Mouse (Mus musculus) G1E (cell line): Measurements from ENCODE around the gene Id1. TPM values are rescaled to one million over a fixed set of nuclear protein-coding genes. Genes with fewer than 3 reads are reported as not detected.

Experiments used
- ATAC-seq: 2 replicates; pipeline ENCODE4 v1.8.0; 2016; ENCODE audit warnings: mild to moderate bottlenecking; ENCODE audit not compliant: insufficient number of reproducible peaks, poor library complexity, low FRiP score, severe bottlenecking; ENCODE audit errors: extremely low read depth
- DNase-seq: peaks from one replicate; pipeline ENCODE4 v3.0.0; 2012; ENCODE audit warnings: low spot score
- H3K27me3 ChIP-seq: 2 replicates; pipeline ENCODE4 v1.6.1; 2012; ENCODE audit warnings: mild to moderate bottlenecking, low read length, inconsistent platforms; ENCODE audit not compliant: insufficient read depth
- H3K36me3 ChIP-seq: replicated peaks from 2 replicates; pipeline ENCODE3; 2012; ENCODE audit warnings: mild to moderate bottlenecking, inconsistent platforms
- H3K4me1 ChIP-seq: 2 replicates; pipeline ENCODE4 v1.6.1; 2012; ENCODE audit warnings: low read depth, low read length, inconsistent platforms, mixed read lengths; ENCODE audit not compliant: insufficient read depth
- H3K4me3 ChIP-seq: 2 replicates; pipeline ENCODE4 v1.5.1; 2012; ENCODE audit warnings: low read depth, mild to moderate bottlenecking, inconsistent platforms, low read length, moderate library complexity, mixed read lengths
- H3K9me3 ChIP-seq: replicated peaks from 2 replicates; pipeline ENCODE4 v1.6.1; 2012; ENCODE audit warnings: inconsistent platforms
- CTCF ChIP-seq: IDR thresholded peaks from 2 replicates; pipeline ENCODE4 v1.5.1; 2012; ENCODE audit warnings: low read depth, low read length, inconsistent platforms, mixed read lengths
- GATA1 ChIP-seq: IDR thresholded peaks from 2 replicates; pipeline ENCODE4 v1.6.1; 2012; ENCODE audit warnings: borderline replicate concordance, low read length, inconsistent platforms, mixed read lengths
- GATA2 ChIP-seq: IDR thresholded peaks from 2 replicates; pipeline ENCODE4 v1.6.1; 2012; ENCODE audit warnings: low read depth, low read length, inconsistent platforms, borderline replicate concordance
- POLR2AphosphoS5 ChIP-seq: IDR thresholded peaks from 2 replicates; pipeline ENCODE4 v1.6.1; 2012; ENCODE audit warnings: low read depth, low read length, inconsistent platforms; ENCODE audit not compliant: insufficient replicate concordance
- TAL1 ChIP-seq: conservative IDR thresholded peaks from 2 replicates; pipeline ENCODE4 v1.6.1; 2012; ENCODE audit warnings: low read depth, low read length, inconsistent platforms, mixed read lengths
- polyA plus RNA-seq: library from polyadenylated mRNA; stranded (reverse); fragments of >175 nt; gene quantifications from 2 replicates; pipeline ENCODE4 v1.2.3, GENCODE M21; 2012
- total RNA-seq, 2 experiments: library from RNA; stranded (forward) in 1 of 2; stranded (reverse) in 1 of 2; fragments of 200-1000 nt in 1 of 2; fragments of >200 nt in 1 of 2; fragmentation: Nextera tagmentation in 1 of 2; gene quantifications; 2 replicates each; pipeline ENCODE4 v1.2.3; 2014 to 2017

The Id1 gene
- total and polyA plus RNA-seq, 3 experiments, result 21.7 to 110 (median 33.2) TPM

GRCm38 (mm10) chr2:152753944-152754711 lies 18.1 kb downstream of the Id1 start, which contains the start of gene Cox4i2:
Cox4i2 (plus strand) TSS chr2:152754173.
- Histone ChIP-seq H3K4me3 (no peak within 1 kb of the TSS), H3K36me3 (no peaks in the 10 kb centered on the region), H3K9me3 (no peaks in the 10 kb centered on the region), H3K27me3 (peaks cover 62% of the 10 kb centered on the region), H3K4me1 (peaks cover 36% of the 10 kb centered on the region)
- ATAC-seq (no peak), DNase-seq (no peak)
- no peak for TF ChIP-seq TAL1
- TF ChIP-seq GATA2, result no peak
- no peak for TF ChIP-seq GATA1
- TF ChIP-seq POLR2AphosphoS5, result no peak
- no peak for TF ChIP-seq CTCF

GRCm38 (mm10) chr2:152756474-152757393 lies 20.7 kb downstream of the Id1 start:
- no peak for ATAC-seq
- H3K4me3 ChIP-seq, result no peak overlapping the region
- TF ChIP-seq CTCF (no peak), POLR2AphosphoS5 (no peak), TAL1 (no peak)
- H3K4me1 ChIP-seq, result peaks cover 32% of the 10 kb centered on the region
- H3K9me3 ChIP-seq, result no peaks in the 10 kb centered on the region
- H3K36me3 ChIP-seq, result no peaks in the 10 kb centered on the region
- H3K27me3 ChIP-seq, result peaks cover 67% of the 10 kb centered on the region
- DNase-seq, result no peak

GRCm38 (mm10) chr2:152757478-152757877 lies 21.4 kb downstream of the Id1 start:
- no peaks in the 10 kb centered on the region for H3K36me3 ChIP-seq
- DNase-seq, result no peak
- ATAC-seq, result no peak
- H3K9me3 ChIP-seq, result no peaks in the 10 kb centered on the region
- H3K27me3 ChIP-seq, result peaks cover 65% of the 10 kb centered on the region
- TF ChIP-seq GATA2 (no peak), CTCF (no peak), GATA1 (no peak), TAL1 (no peak), POLR2AphosphoS5 (no peak)
- H3K4me1 ChIP-seq, result peaks cover 30% of the 10 kb centered on the region
- H3K4me3 ChIP-seq, result no peak overlapping the region

- Histone ChIP-seq H3K9me3 (no peaks in the 10 kb centered on the region), H3K36me3 (no peaks in the 10 kb centered on the region), H3K4me3 (no peak overlapping the region), H3K4me1 (peaks cover 32% of the 10 kb centered on the region), H3K27me3 (peaks cover 65% of the 10 kb centered on the region)
- TF ChIP-seq POLR2AphosphoS5 (no peak), TAL1 (no peak), GATA2 (no peak), GATA1 (no peak), CTCF (no peak)
- DNase-seq (no peak), ATAC-seq (no peak)
Measured at GRCm38 (mm10) chr2:152758351-152758750, 22.3 kb downstream of the Id1 start.

- no peak for DNase-seq
- no peaks in the 10 kb centered on the region for H3K9me3 ChIP-seq
- H3K4me3 ChIP-seq, result no peak overlapping the region
- TF ChIP-seq GATA2 (no peak), POLR2AphosphoS5 (no peak), TAL1 (no peak), GATA1 (no peak), CTCF (no peak)
- peaks cover 54% of the 10 kb centered on the region for H3K4me1 ChIP-seq
- H3K27me3 ChIP-seq, result peaks cover 37% of the 10 kb centered on the region
- ATAC-seq, result no peak
- no peaks in the 10 kb centered on the region for H3K36me3 ChIP-seq
Measured at GRCm38 (mm10) chr2:152763310-152763709, 27.3 kb downstream of the Id1 start.
